Mouse (Mus musculus): Measurements from ENCODE around the gene Stxbp6. TPM values are rescaled to one million over a fixed set of nuclear protein-coding genes. Genes with fewer than 3 reads are reported as not detected.

The Stxbp6 gene
- polyA plus RNA-seq, 1 experiment from 2014 or later: 7.5 TPM

- Histone ChIP-seq H3K9me3 (no peaks in the 10 kb centered on the region), H3K27ac (replicated peaks) (no peak overlapping the region), H3K27me3 (peaks cover 3% of the 10 kb centered on the region; the same call in 1 of the 2 replicates), H3K9ac (no peak overlapping the region), H3K4me1 (replicated peaks) (0 out of 2 replicates have a peak, but pooled peaks cover 6% of the 10 kb centered on the region), H3K36me3 (no peaks in the 10 kb centered on the region), H3K4me3 (no peak overlapping the region), H3K4me2 (no peak overlapping the region)
- WGBS: 83% methylated on average over 7 of the region's 7 CpGs
- no peak for ATAC-seq (ENCODE audit: low read depth)
Measured at GRCm38 (mm10) chr12:44931716-44932115, 142.8 kb downstream of the Stxbp6 start.

- no peak overlapping the region for H3K9ac ChIP-seq
- H3K4me3 ChIP-seq: no peak overlapping the region
- peaks cover 3% of the 10 kb centered on the region; the same call in 1 of the 2 replicates for H3K27me3 ChIP-seq
- 0 out of 2 replicates have a peak, but pooled peaks cover 6% of the 10 kb centered on the region for H3K4me1 ChIP-seq (replicated peaks)
- 33% methylated on average over 3 of the region's 3 CpGs for WGBS
- no peaks in the 10 kb centered on the region for H3K9me3 ChIP-seq
- no peak overlapping the region for H3K27ac ChIP-seq (replicated peaks)
- H3K4me2 ChIP-seq: no peak overlapping the region
- no peak for ATAC-seq (ENCODE audit: low read depth)
- no peaks in the 10 kb centered on the region for H3K36me3 ChIP-seq
Measured at GRCm38 (mm10) chr12:44928456-44928855, 146.1 kb downstream of the Stxbp6 start.

- Histone ChIP-seq H3K4me2 (no peak overlapping the region), H3K4me3 (no peak overlapping the region), H3K9ac (no peak overlapping the region), H3K36me3 (no peaks in the 10 kb centered on the region), H3K4me1 (replicated peaks) (0 out of 2 replicates have a peak, but pooled peaks cover 6% of the 10 kb centered on the region), H3K27me3 (peaks cover 3% of the 10 kb centered on the region; the same call in 1 of the 2 replicates), H3K9me3 (no peaks in the 10 kb centered on the region), H3K27ac (replicated peaks) (no peak overlapping the region)
- WGBS: 83% methylated on average over 3 of the region's 3 CpGs
- no peak for ATAC-seq (ENCODE audit: low read depth)
Measured at GRCm38 (mm10) chr12:44925901-44926300, 148.6 kb downstream of the Stxbp6 start.

- Histone ChIP-seq H3K4me2 (no peak overlapping the region), H3K27ac (replicated peaks) (no peak overlapping the region), H3K27me3 (no peaks in the 10 kb centered on the region), H3K4me1 (replicated peaks) (0 out of 2 replicates have a peak, but pooled peaks cover 2% of the 10 kb centered on the region), H3K9ac (no peak overlapping the region), H3K36me3 (no peaks in the 10 kb centered on the region), H3K4me3 (no peak overlapping the region), H3K9me3 (peaks cover 4% of the 10 kb centered on the region; the same call in 1 of the 2 replicates)
- 91% methylated on average over 3 of the region's 3 CpGs for WGBS
- no peak for ATAC-seq (ENCODE audit: low read depth)
Measured at GRCm38 (mm10) chr12:44923273-44923672, 151.2 kb downstream of the Stxbp6 start.

- Histone ChIP-seq H3K27ac (replicated peaks) (no peak overlapping the region), H3K4me1 (replicated peaks) (no peaks in the 10 kb centered on the region), H3K9ac (no peak overlapping the region), H3K36me3 (no peaks in the 10 kb centered on the region), H3K9me3 (peaks cover 4% of the 10 kb centered on the region; the same call in 1 of the 2 replicates), H3K27me3 (no peaks in the 10 kb centered on the region), H3K4me3 (no peak overlapping the region), H3K4me2 (no peak overlapping the region)
- no peak for ATAC-seq (ENCODE audit: low read depth)
- 83% methylated on average over 4 of the region's 4 CpGs for WGBS
Measured at GRCm38 (mm10) chr12:44922241-44922640, 152.3 kb downstream of the Stxbp6 start.

DNA sequence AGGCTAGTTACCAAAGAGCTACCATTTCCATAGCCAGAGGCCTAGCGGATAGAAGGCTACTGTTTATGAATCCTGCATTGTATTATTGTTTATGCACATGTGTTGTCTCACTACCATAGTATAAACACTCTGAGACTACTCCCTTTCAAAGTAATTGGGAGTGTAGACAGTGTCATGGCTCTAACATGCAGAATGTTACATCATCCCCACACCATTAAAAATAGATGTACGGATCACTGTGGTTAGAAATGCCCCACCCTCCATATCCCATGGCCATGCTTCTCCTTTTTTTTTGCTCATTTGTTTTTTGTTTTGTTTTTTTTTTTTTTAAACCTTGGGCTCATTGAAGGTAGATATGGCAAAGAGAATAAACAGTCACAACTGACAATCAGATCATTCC lies 154.9 kb downstream of the Stxbp6 start:
- Histone ChIP-seq H3K27ac (replicated peaks) (no peak overlapping the region), H3K27me3 (no peaks in the 10 kb centered on the region), H3K9ac (no peak overlapping the region), H3K4me2 (no peak overlapping the region), H3K4me3 (no peak overlapping the region), H3K4me1 (replicated peaks) (no peaks in the 10 kb centered on the region), H3K9me3 (peaks cover 4% of the 10 kb centered on the region; the same call in 1 of the 2 replicates), H3K36me3 (no peaks in the 10 kb centered on the region)
- no peak for ATAC-seq (ENCODE audit: low read depth)
- 92% methylated on average over 2 of the region's 2 CpGs for WGBS

DNA sequence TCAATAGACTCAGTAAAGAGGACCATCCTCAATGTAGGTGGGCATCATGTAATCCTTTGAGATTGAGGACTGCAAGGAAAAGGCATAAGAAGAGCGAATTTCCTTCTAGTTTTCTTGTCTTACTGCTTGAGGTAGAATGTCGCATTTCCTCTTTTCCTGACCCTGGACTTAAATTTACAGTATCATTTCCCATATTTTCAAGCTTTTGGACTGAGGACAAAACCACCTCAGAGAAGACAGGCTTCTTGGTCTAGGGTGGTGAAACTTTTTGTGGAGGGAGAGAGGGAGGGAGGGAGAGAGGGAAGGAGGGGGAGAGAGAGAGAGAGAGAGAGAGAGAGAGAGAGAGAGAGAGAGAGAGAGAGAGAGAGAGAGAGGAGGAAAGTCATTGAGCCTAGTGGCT lies 155.6 kb downstream of the Stxbp6 start:
- Histone ChIP-seq H3K9me3 (peaks cover 4% of the 10 kb centered on the region; the same call in 1 of the 2 replicates), H3K4me2 (no peak overlapping the region), H3K27me3 (no peaks in the 10 kb centered on the region), H3K27ac (replicated peaks) (no peak overlapping the region), H3K9ac (no peak overlapping the region), H3K4me3 (no peak overlapping the region), H3K36me3 (no peaks in the 10 kb centered on the region), H3K4me1 (replicated peaks) (no peaks in the 10 kb centered on the region)
- WGBS: 89% methylated on average over 2 of the region's 2 CpGs
- ATAC-seq (ENCODE audit: low read depth): no peak

DNA sequence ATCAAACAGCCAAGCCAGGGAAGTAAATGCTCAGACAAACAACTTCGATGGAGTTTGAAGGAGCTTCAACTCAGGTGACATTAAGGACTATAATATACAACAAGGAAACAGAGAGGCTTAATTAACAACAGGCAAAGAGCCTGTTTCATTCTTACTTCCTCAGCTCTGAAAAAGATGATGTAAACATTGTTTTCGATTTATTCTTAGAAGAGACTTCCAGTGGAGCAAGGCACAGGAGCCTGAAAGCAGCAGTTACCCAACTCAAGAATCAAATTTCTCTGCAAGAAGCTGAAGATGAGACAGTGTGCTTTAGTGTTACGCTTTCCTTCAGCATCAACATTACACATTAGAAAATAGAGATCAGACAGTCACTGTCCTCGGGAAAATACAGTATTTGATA lies 160.7 kb downstream of the Stxbp6 start:
- no peak for ATAC-seq (ENCODE audit: low read depth)
- no peaks in the 10 kb centered on the region for H3K4me1 ChIP-seq (replicated peaks)
- H3K27me3 ChIP-seq: no peaks in the 10 kb centered on the region
- no peak overlapping the region for H3K27ac ChIP-seq (replicated peaks)
- no peak overlapping the region for H3K4me2 ChIP-seq
- 86% methylated on average over 4 of the region's 4 CpGs for WGBS
- no peaks in the 10 kb centered on the region for H3K9me3 ChIP-seq
- no peak overlapping the region for H3K4me3 ChIP-seq
- no peaks in the 10 kb centered on the region for H3K36me3 ChIP-seq
- no peak overlapping the region for H3K9ac ChIP-seq

DNA sequence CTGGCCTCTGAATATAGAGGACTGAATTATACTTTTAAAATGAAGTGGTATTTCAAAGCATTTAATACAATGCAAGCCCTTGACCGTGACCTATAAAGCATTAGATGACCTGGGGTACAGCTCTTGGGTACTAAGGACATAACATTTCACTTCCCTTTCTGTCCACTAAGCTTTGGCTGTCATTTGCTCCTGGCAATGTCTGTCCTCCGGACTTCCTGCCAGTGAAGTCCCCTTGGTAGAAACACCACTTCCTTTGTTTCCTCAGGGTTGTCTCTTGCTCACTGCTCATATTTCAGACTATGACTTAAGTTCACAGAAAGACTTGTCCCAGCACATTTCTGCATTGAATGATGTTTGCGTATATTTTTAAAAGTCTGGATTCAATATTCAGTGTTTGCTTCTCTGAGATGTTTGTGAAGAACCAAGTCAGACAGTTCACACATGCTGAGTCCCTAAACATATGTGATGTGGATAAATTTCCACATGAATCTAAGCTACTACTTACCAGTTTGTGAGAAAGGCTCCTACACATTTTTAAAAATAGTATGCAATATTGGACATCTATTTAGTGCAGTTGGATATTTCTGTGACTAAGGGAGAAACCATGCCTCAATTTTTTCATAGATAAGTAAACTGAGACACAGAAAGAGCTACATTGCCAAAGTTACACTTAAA lies 166.3 kb downstream of the Stxbp6 start:
- WGBS: 77% methylated on average over 3 of the region's 3 CpGs

GRCm38 (mm10) chr12:44906001-44906400 lies 168.5 kb downstream of the Stxbp6 start:
- Histone ChIP-seq H3K36me3 (no peaks in the 10 kb centered on the region), H3K27me3 (no peaks in the 10 kb centered on the region), H3K9ac (no peak overlapping the region), H3K27ac (replicated peaks) (no peak overlapping the region), H3K4me3 (no peak overlapping the region), H3K9me3 (no peaks in the 10 kb centered on the region), H3K4me2 (no peak overlapping the region), H3K4me1 (replicated peaks) (no peaks in the 10 kb centered on the region; the same call in 1 of the 2 replicates)
- WGBS: 84% methylated on average over 2 of the region's 2 CpGs
- no peak for ATAC-seq (ENCODE audit: low read depth)

More for the DNA sequence above, 166.3 kb downstream of the Stxbp6 start:
- Histone ChIP-seq H3K27ac (replicated peaks) (no peak overlapping the region), H3K27me3 (no peaks in the 10 kb centered on the region), H3K4me3 (no peak overlapping the region), H3K9ac (no peak overlapping the region), H3K9me3 (no peaks in the 10 kb centered on the region), H3K4me1 (replicated peaks) (no peaks in the 10 kb centered on the region; the same call in 1 of the 2 replicates), H3K4me2 (no peak overlapping the region), H3K36me3 (no peaks in the 10 kb centered on the region)
- no peak for ATAC-seq (ENCODE audit: low read depth)

- Histone ChIP-seq H3K4me1 (replicated peaks) (no peaks in the 10 kb centered on the region; the same call in 1 of the 2 replicates), H3K36me3 (no peaks in the 10 kb centered on the region), H3K9ac (no peak overlapping the region), H3K4me2 (no peak overlapping the region), H3K9me3 (no peaks in the 10 kb centered on the region), H3K27ac (replicated peaks) (no peak overlapping the region), H3K27me3 (no peaks in the 10 kb centered on the region), H3K4me3 (no peak overlapping the region)
- WGBS: 50% methylated on average over 1 of the region's 1 CpGs
- no peak for ATAC-seq (ENCODE audit: low read depth)
Measured at GRCm38 (mm10) chr12:44903205-44903732, 171.2 kb downstream of the Stxbp6 start.

- Histone ChIP-seq H3K9me3 (no peaks in the 10 kb centered on the region), H3K27me3 (no peaks in the 10 kb centered on the region), H3K27ac (replicated peaks) (no peak overlapping the region), H3K4me3 (no peak overlapping the region), H3K4me1 (replicated peaks) (no peaks in the 10 kb centered on the region; the same call in 1 of the 2 replicates), H3K4me2 (no peak overlapping the region), H3K9ac (no peak overlapping the region), H3K36me3 (no peaks in the 10 kb centered on the region)
- no peak for ATAC-seq (ENCODE audit: low read depth)
- 88% methylated on average over 5 of the region's 5 CpGs for WGBS
Measured at GRCm38 (mm10) chr12:44899173-44899870, 175.2 kb downstream of the Stxbp6 start.

Data from neural tube, embryonic 13.5 days (tissue).